Mouse (Mus musculus): ENCODE measurements at regions not wholly inside any gene's neighbourhood (a gene's known extent, or its start where the extent isn't known, plus 50 kb on each side); places are given as distances from the start of the nearest gene placed in this dataset.
"Not testable (repeated sequence)": the region's sequence is repeated elsewhere in the genome, so short reads cannot be mapped to it uniquely, and the experiment has no call there.

GRCm38 (mm10) chr9:9342456-9343185 is 103.7 kb upstream of the Arhgap42 start:
- DNase-seq (ENCODE audit: low spot score in 2 of 2): no peak

GRCm38 (mm10) chr9:9318624-9319023 is 79.7 kb upstream of the Arhgap42 start:
- DNase-seq (ENCODE audit: low spot score in 2 of 2): no peak

- no peak for DNase-seq (ENCODE audit: low spot score in 2 of 2)
Observed at GRCm38 (mm10) chr9:9316021-9316420, 77.1 kb upstream of the Arhgap42 start.

- DNase-seq (ENCODE audit: low spot score in 2 of 2): no peak
Observed at GRCm38 (mm10) chr9:9312274-9312673, 73.4 kb upstream of the Arhgap42 start.

GRCm38 (mm10) chr9:9311627-9312265 is 72.8 kb upstream of the Arhgap42 start:
- DNase-seq (ENCODE audit: low spot score in 2 of 2): no peak

- DNase-seq (ENCODE audit: low spot score in 2 of 2): not testable (repeated sequence)
Observed at GRCm38 (mm10) chr9:9311040-9311583, 72.2 kb upstream of the Arhgap42 start.

- no peak for DNase-seq (ENCODE audit: low spot score in 2 of 2)
Observed at GRCm38 (mm10) chr9:9290767-9291166, 51.9 kb upstream of the Arhgap42 start.

GRCm38 (mm10) chr9:9289570-9289969 is 50.7 kb upstream of the Arhgap42 start:
- DNase-seq (ENCODE audit: low spot score in 2 of 2): no peak

All from thymus, postnatal 10 days (tissue).